Mouse (Mus musculus) lung, postnatal 0 days (tissue): ENCODE data around the gene BC004004. TPM values are rescaled to one million over a fixed set of nuclear protein-coding genes. Genes with fewer than 3 reads are reported as not detected.
"Not testable (repeated sequence)": the region's sequence is repeated elsewhere in the genome, so short reads cannot be mapped to it uniquely, and the experiment has no call there.

Source experiments
- ATAC-seq: fragments of 200-750 bp; cut with Nextera tagmentation; 2 replicates; pipeline ENCODE4 v1.8.0; 2017; ENCODE audit warnings: moderate library complexity
- DNase-seq: peaks from one replicate; pipeline ENCODE4 v3.0.0-alpha.2; 2016; ENCODE audit warnings: low spot score
- H3K27ac ChIP-seq: fragments of 300-500 bp; sonication (generic); 2 replicates; pipeline ENCODE4 v1.5.1; 2014; ENCODE audit warnings: antibody characterized with exemption, mild to moderate bottlenecking, low read length, mixed read lengths
- H3K27me3 ChIP-seq: fragments of 300-500 bp; sonication (generic); replicated peaks from 2 replicates; pipeline ENCODE4 v1.6.1; 2014; ENCODE audit warnings: low read length, mixed read lengths; ENCODE audit not compliant: insufficient read depth
- H3K36me3 ChIP-seq: fragments of 300-500 bp; sonication (generic); 2 replicates; pipeline ENCODE4 v1.6.1; 2014; ENCODE audit warnings: low read length, mixed read lengths; ENCODE audit not compliant: insufficient read depth
- H3K4me1 ChIP-seq: fragments of 300-500 bp; sonication (generic); 2 replicates; pipeline ENCODE4 v1.6.1; 2014; ENCODE audit warnings: antibody characterized with exemption, low read depth, low read length, mixed read lengths; ENCODE audit not compliant: insufficient read depth
- H3K4me2 ChIP-seq: fragments of 300-500 bp; sonication (generic); replicated peaks from 2 replicates; pipeline ENCODE4 v1.6.1; 2014; ENCODE audit warnings: low read depth, mild to moderate bottlenecking, low read length, moderate library complexity, mixed read lengths
- H3K4me3 ChIP-seq: fragments of 300-500 bp; sonication (generic); 2 replicates; pipeline ENCODE4 v1.5.1; 2014; ENCODE audit warnings: low read depth, low read length
- H3K9ac ChIP-seq: fragments of 300-500 bp; sonication (generic); replicated peaks from 2 replicates; pipeline ENCODE4 v1.6.1; 2014; ENCODE audit warnings: low read depth, mild to moderate bottlenecking
- H3K9me3 ChIP-seq: fragments of 300-500 bp; sonication (generic); 2 replicates; pipeline ENCODE4 v1.6.1; 2016; ENCODE audit warnings: low read length, mixed read lengths
- CTCF ChIP-seq: IDR thresholded peaks from 2 replicates; pipeline ENCODE4 v1.5.1; 2016; ENCODE audit warnings: antibody characterized with exemption, mild to moderate bottlenecking
- EP300 ChIP-seq: IDR thresholded peaks from 2 replicates; pipeline ENCODE4 v1.6.1; 2016; ENCODE audit warnings: antibody characterized with exemption, mild to moderate bottlenecking, control low read depth
- WGBS: fragments of 180-500 bp; shearing (Covaris S2); extraction: QIAGEN DNeasy Blood & Tissue Kit; methylation state at CpG from one replicate; pipeline ENCODE4 v1.1.7; 2014; 5-methylcytosine and 5-hydroxymethylcytosine counted together
- polyA plus RNA-seq: library from polyadenylated mRNA; unstranded; fragments of >200 nt; fragmentation: Nextera tagmentation; extraction: Ambion mirVana; gene quantifications from 2 replicates; pipeline ENCODE4 v1.2.1, GENCODE M21; 2015

Gene BC004004
- polyA plus RNA-seq, 1 experiment from 2014 or later = 109 TPM

GRCm38 (mm10) chr17:29263417-29263816 lies 5.2 kb upstream of the BC004004 start:
- Histone ChIP-seq H3K9ac (peak overlapping the region; percentile 75), H3K27ac (peak overlapping the region; percentile 96), H3K4me2 (peak overlapping the region; percentile 87), H3K36me3 (no peaks in the 10 kb centered on the region), H3K9me3 (no peaks in the 10 kb centered on the region), H3K4me1 (peaks cover 4% of the 10 kb centered on the region), H3K27me3 (no peaks in the 10 kb centered on the region), H3K4me3 (peak overlapping the region; percentile 75)
- no peak for TF ChIP-seq EP300
- TF ChIP-seq CTCF = no peak
- DNase-seq (no peak), ATAC-seq (peak; percentile 1; the same call in 1 of the 2 replicates)
- WGBS = under 1% methylated on average over 14 of the region's 14 CpGs

- H3K9ac ChIP-seq = peak within 1 kb of the TSS; percentile 75
- H3K27me3 ChIP-seq = no peaks in the 10 kb centered on the region
- 6% methylated on average over 38 of the region's 38 CpGs for WGBS
- H3K4me2 ChIP-seq = peak within 1 kb of the TSS; percentile 87
- ATAC-seq = peak; percentile 52
- H3K9me3 ChIP-seq = no peaks in the 10 kb centered on the region
- H3K36me3 ChIP-seq = no peaks in the 10 kb centered on the region
- TF ChIP-seq CTCF = no peak
- no peak; the same call in 1 of the 2 replicates for TF ChIP-seq EP300
- H3K4me3 ChIP-seq = peak within 1 kb of the TSS; percentile 75
- DNase-seq = peak; percentile 88
- peaks cover 4% of the 10 kb centered on the region for H3K4me1 ChIP-seq
- H3K27ac ChIP-seq = peak within 1 kb of the TSS; percentile 96
These were observed 4.6 kb upstream of the BC004004 start, which contains the start of gene Ppil1 for GRCm38 (mm10) chr17:29263840-29264633. TSS of gene Ppil1 (minus strand) at chr17:29264186.

DNA sequence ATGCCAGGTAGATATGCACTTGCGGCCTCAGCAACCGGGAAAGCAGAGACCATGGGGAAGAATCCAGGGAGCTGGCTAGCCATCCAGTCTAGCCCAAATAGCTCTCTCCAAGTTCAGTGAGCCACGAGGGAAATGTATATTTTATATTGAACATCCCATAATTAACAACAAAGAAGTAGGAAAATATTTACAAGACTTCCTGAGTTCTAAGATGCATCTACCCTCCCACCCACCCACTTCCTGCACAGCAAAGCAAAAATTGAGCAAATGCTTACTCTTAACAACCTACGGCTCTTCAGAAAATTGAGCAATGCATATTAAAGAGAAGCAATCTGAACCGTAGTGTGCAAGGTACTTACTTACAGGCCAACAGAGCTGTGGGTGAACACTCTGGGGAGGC lies 3.8 kb upstream of the BC004004 start:
- 57% methylated on average over 5 of the region's 5 CpGs for WGBS
- Histone ChIP-seq H3K4me1 (peaks cover 4% of the 10 kb centered on the region; the same call in 1 of the 2 replicates), H3K9me3 (no peaks in the 10 kb centered on the region), H3K36me3 (no peaks in the 10 kb centered on the region), H3K4me3 (no peak overlapping the region), H3K27ac (peak overlapping the region; percentile 96), H3K27me3 (no peaks in the 10 kb centered on the region), H3K9ac (no peak overlapping the region), H3K4me2 (peak overlapping the region; percentile 87)
- no peak for ATAC-seq
- peak; percentile 39 for DNase-seq
- TF ChIP-seq EP300 (no peak), CTCF (no peak)

DNA sequence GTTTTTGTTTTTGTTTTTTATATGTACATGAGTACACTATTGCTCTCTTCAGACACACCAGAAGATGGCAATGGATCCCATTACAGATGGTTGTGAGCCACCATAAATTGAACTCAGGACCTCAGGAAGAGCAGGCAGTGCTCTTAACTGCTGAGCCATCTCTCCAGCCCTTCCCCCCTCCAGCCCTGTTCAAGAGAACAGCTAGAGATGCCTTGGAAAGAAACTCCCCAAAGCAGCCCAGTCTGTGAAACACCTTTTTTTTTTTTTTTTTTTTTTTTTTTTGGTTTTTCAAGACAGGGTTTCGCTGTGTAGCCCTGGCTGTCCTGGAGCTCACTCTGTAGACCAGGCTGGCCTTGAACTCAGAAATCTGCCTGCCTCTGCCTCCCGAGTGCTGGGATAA lies 1.5 kb upstream of the BC004004 start:
- H3K27me3 ChIP-seq, H3K4me1 ChIP-seq, H3K36me3 ChIP-seq, H3K4me2 ChIP-seq, ATAC-seq, H3K9ac ChIP-seq, H3K9me3 ChIP-seq, H3K4me3 ChIP-seq, H3K27ac ChIP-seq, DNase-seq: not testable (repeated sequence)
- WGBS = 79% methylated on average over 2 of the region's 2 CpGs

DNA sequence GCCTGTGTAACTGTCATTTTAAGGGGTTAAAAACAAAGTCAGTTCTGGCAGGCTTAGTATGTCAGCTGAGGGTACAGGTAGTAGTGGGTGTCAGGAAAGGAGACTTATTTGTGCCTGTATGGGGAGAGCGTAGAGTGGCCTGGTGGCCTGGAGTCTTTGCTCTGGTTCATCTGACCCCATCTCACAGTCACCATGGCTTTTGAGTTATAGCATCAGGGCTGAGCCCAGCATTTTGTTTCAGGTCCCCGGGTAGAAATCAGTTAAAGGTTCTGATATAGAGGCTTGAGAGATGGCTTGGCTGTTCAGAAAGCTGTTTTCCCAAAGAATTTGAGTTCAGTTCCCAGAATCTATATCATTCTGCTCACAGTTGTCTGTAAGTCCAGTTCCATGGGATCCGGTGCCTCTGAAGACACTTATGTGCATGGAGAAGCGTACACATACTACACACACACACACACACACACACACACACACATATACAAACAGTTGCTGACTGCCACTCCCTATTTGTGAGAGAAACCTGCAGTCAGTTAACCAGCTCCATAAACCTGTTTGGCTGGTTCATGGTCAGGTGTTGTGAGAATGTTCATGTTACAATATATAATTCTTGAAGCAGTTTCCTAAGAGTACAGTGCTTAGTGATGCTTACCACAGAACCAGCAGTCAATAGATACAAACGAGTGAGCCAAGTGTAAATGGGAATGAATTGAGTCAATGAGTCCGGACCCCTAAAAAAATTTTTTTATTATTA lies 482 bp upstream of the BC004004 start:
- DNase-seq (peak; percentile 85), ATAC-seq (peak; percentile 69)
- peak overlapping the region; percentile 95 for H3K27ac ChIP-seq
- no peaks in the 10 kb centered on the region for H3K9me3 ChIP-seq
- 47% methylated on average over 6 of the region's 6 CpGs for WGBS
- H3K9ac ChIP-seq = no peak overlapping the region
- peaks cover 4% of the 10 kb centered on the region; the same call in 1 of the 2 replicates for H3K4me1 ChIP-seq
- TF ChIP-seq EP300 = no peak
- no peak for TF ChIP-seq CTCF
- peak overlapping the region; percentile 76 for H3K4me3 ChIP-seq
- H3K27me3 ChIP-seq = no peaks in the 10 kb centered on the region
- peak overlapping the region; percentile 69 for H3K4me2 ChIP-seq
- H3K36me3 ChIP-seq = no peaks in the 10 kb centered on the region

DNA sequence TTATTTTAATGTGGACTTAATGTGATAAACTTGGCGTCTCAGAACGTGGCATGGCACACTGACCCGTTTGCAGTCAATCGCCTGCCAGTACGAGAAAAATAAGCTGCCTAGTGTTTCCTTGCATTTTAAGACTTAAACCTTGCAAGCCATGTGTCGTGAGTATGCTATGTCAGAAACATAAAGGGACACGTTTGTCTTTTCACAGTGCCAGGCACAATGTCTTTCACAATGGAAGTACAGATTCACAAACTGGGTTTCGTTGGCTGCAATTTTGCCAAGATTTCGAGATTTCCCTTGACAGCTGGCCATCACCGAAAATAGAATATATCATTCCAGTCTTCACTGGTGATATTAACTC lies 740 bp downstream of the BC004004 start:
- Histone ChIP-seq H3K4me1 (peaks cover 3% of the 10 kb centered on the region; the same call in 1 of the 2 replicates), H3K9me3 (no peaks in the 10 kb centered on the region), H3K27ac (peak overlapping the region; percentile 95), H3K36me3 (no peaks in the 10 kb centered on the region), H3K4me2 (peak overlapping the region; percentile 69), H3K4me3 (peak overlapping the region; percentile 76), H3K9ac (peak overlapping the region; percentile 92), H3K27me3 (no peaks in the 10 kb centered on the region)
- DNase-seq (no peak), ATAC-seq (no peak)
- no peak for TF ChIP-seq CTCF
- TF ChIP-seq EP300 = no peak
- 13% methylated on average over 10 of the region's 10 CpGs for WGBS
